Mouse (Mus musculus): Measurements from ENCODE around the gene Tmem117.

Gene Tmem117

DNA sequence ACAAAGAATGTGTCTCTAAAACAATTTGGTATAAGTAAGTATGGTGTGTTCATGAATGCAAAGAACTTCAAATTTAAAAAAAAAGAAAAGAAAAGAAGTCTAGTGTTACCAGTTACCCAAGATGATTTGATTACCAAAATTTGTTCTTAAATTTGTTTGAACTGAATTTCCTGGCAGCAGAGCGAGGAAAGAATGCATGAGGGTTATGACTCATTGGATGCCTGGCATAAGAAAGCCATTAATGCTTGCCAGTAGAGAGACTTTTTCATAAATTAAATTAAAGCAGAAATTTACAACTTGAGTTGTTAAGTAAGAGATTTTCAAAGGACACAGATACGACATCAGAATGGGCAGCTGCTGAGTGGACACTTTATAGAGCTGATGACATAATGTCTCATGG lies 515.1 kb downstream of the Tmem117 start:
- DNase-seq (ENCODE audit: low spot score in 2 of 2) = no peak

DNA sequence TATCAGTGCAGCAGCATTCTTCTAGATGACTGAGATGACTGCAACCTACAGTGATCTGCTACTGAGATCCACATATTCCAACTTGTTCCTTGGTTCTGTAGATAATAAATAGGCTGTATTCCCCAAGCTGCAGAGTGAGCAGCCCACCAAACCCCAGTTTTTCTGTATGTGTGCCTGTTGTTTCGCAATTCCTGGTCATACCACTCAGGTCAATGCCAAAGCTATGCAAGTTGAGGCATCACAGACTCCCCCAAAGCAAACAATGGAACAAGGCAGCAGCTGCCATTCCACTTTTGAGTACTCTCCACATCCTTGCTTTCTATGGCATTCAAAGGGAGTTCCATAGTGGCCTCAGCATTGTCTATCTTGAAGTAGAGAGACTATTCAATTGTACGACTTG lies 516.1 kb downstream of the Tmem117 start:
- DNase-seq (ENCODE audit: low spot score in 2 of 2) = no peak

All from spleen, postnatal 4 days (tissue).